17 mouse cellular contexts compared by ENCODE assay signal in the genomic region with DNA sequence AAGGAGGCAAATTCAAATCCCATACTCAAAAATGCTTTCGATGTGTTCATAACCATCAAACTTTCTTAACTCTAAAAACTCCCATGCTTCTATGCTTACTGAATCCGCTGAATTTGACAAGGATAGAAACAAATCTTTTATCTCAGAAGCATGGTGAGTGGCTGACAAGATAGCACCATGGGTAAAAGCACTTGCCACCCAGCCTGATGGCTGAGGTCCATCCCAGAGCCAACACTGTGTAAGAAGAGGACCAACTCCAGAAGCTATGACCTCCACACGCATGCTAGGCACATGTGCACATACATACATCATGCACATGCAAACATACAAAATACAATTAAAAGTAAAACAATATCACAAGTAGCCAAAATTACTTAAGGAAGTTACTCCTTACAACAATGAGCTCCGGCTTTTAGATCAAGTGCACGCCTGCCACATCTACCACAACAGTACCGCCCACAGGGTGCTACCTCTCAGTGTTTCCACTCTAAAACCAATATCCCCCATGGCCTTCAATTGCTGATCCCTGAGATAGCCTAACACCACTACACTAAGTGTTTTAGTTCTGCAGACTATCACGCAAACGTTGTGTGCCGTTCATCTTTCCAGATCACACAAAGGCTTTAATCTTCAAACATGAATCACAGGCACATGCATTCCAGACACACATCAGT.
"Had no signal": no experiment of that assay in that cellular context is flagged by ENCODE, and none has a peak within 500 bp of the region (broad histone marks: within the 10 kb centered on the region; RNA-seq: fewer than 3 reads in every experiment).

No protein-coding gene starts in this region.

- H3K27ac ChIP-seq: layer of hippocampus, adult 2 months; liver, embryonic 13.5 days; macrophage; neural tube, embryonic 12.5 days; neural tube, embryonic 15.5 days; stomach, postnatal 0 days had no signal

- H3K36me3 ChIP-seq: liver, embryonic 13.5 days; neural tube, embryonic 12.5 days; neural tube, embryonic 15.5 days had no signal

- H3K4me3 ChIP-seq: layer of hippocampus, adult 2 months; liver, embryonic 13.5 days; megakaryocyte, embryonic 14.5 days; neural tube, embryonic 12.5 days; neural tube, embryonic 15.5 days had no signal

- H3K27me3 ChIP-seq: liver, embryonic 13.5 days; megakaryocyte, embryonic 14.5 days; neural tube, embryonic 12.5 days; neural tube, embryonic 15.5 days had no signal

- H3K9me3 ChIP-seq: liver, embryonic 13.5 days; megakaryocyte, embryonic 14.5 days; neural tube, embryonic 12.5 days; neural tube, embryonic 15.5 days had no signal

- DNase-seq: kidney, adult 8-10 months; kidney, postnatal 14 days; layer of hippocampus, adult 9-11 months; liver, embryonic 13.5 days; lung, adult 2 months; lung, postnatal 14 days; midbrain, embryonic 14.5 days; right cerebral cortex, adult 18-20 months; right cerebral cortex, postnatal 14 days; right cerebral cortex, postnatal 4 days had no signal

- H3K9ac ChIP-seq: liver, embryonic 13.5 days; neural tube, embryonic 12.5 days; neural tube, embryonic 15.5 days had no signal

- H3K4me2 ChIP-seq: liver, embryonic 13.5 days; midbrain, embryonic 11.5 days; neural tube, embryonic 12.5 days; neural tube, embryonic 15.5 days had no signal
